Mouse (Mus musculus): ENCODE data around the gene Glo1. TPM values are rescaled to one million over a fixed set of nuclear protein-coding genes. Genes with fewer than 3 reads are reported as not detected.
A peak's percentile ranks its signal among the peaks of the same experiment; 100 is the strongest.

The Glo1 gene
- polyA plus RNA-seq, 1 experiment from 2014 or later, result 259 TPM

- H3K4me3 ChIP-seq (ENCODE audit: low read depth, low read length), result peak overlapping the region; percentile 82
- peaks cover 4% of the 10 kb centered on the region; the same call in 1 of the 2 replicates for H3K36me3 ChIP-seq (ENCODE audit: control insufficient read depth, insufficient read depth)
- peak overlapping the region; percentile 80 for H3K27ac ChIP-seq (ENCODE audit: low read length)
- no peaks in the 10 kb centered on the region for H3K27me3 ChIP-seq (ENCODE audit: control insufficient read depth, insufficient read depth, low read depth, low read length)
- H3K9ac ChIP-seq (ENCODE audit: low read depth, low read length), result peak overlapping the region; percentile 35
- 77% methylated on average over 5 of the region's 5 CpGs for WGBS (ENCODE audit: insufficient replicate concordance)
- H3K9me3 ChIP-seq (replicated peaks; ENCODE audit: control insufficient read depth, low read length), result no peaks in the 10 kb centered on the region
- ATAC-seq (ENCODE audit: low read depth), result no peak
- H3K4me1 ChIP-seq (ENCODE audit: control insufficient read depth, low read depth, low read length), result peaks cover 63% of the 10 kb centered on the region
- H3K4me2 ChIP-seq (ENCODE audit: low read depth, low read length), result peak overlapping the region; percentile 69
Observed at GRCm38 (mm10) chr17:30609980-30610307, 16.7 kb downstream of the Glo1 start.

- peak overlapping the region; percentile 35 for H3K9ac ChIP-seq (ENCODE audit: low read depth, low read length)
- H3K36me3 ChIP-seq (ENCODE audit: control insufficient read depth, insufficient read depth), result peaks cover 4% of the 10 kb centered on the region; the same call in 1 of the 2 replicates
- no peaks in the 10 kb centered on the region for H3K27me3 ChIP-seq (ENCODE audit: control insufficient read depth, insufficient read depth, low read depth, low read length)
- H3K27ac ChIP-seq (ENCODE audit: low read length), result peak overlapping the region; percentile 80
- H3K4me2 ChIP-seq (ENCODE audit: low read depth, low read length), result peak overlapping the region; percentile 69
- peaks cover 59% of the 10 kb centered on the region for H3K4me1 ChIP-seq (ENCODE audit: control insufficient read depth, low read depth, low read length)
- peak overlapping the region; percentile 82 for H3K4me3 ChIP-seq (ENCODE audit: low read depth, low read length)
- H3K9me3 ChIP-seq (replicated peaks; ENCODE audit: control insufficient read depth, low read length), result no peaks in the 10 kb centered on the region
- ATAC-seq (ENCODE audit: low read depth), result peak; percentile 16; the same call in 1 of the 2 replicates
- 54% methylated on average over 16 of the region's 16 CpGs for WGBS (ENCODE audit: insufficient replicate concordance)
Observed at GRCm38 (mm10) chr17:30609305-30609979, 17.2 kb downstream of the Glo1 start.

- Histone ChIP-seq H3K36me3 (ENCODE audit: control insufficient read depth, insufficient read depth) (peaks cover 15% of the 10 kb centered on the region), H3K4me1 (ENCODE audit: control insufficient read depth, low read depth, low read length) (peaks cover 48% of the 10 kb centered on the region), H3K27me3 (ENCODE audit: control insufficient read depth, insufficient read depth, low read depth, low read length) (no peaks in the 10 kb centered on the region), H3K9me3 (replicated peaks; ENCODE audit: control insufficient read depth, low read length) (no peaks in the 10 kb centered on the region), H3K27ac (ENCODE audit: low read length) (0 out of 2 replicates have a peak overlapping the region, but pooled peaks have one; percentile 0), H3K9ac (ENCODE audit: low read depth, low read length) (no peak overlapping the region), H3K4me3 (ENCODE audit: low read depth, low read length) (no peak overlapping the region), H3K4me2 (ENCODE audit: low read depth, low read length) (0 out of 2 replicates have a peak overlapping the region, but pooled peaks have one; percentile 69)
- WGBS (ENCODE audit: insufficient replicate concordance), result 88% methylated on average over 8 of the region's 8 CpGs
- ATAC-seq (ENCODE audit: low read depth), result no peak
Observed at GRCm38 (mm10) chr17:30607909-30608495, 18.7 kb downstream of the Glo1 start.

GRCm38 (mm10) chr17:30607330-30607729, 19.3 kb downstream of the Glo1 start:
- Histone ChIP-seq H3K9ac (ENCODE audit: low read depth, low read length) (no peak overlapping the region), H3K27ac (ENCODE audit: low read length) (peak overlapping the region; percentile 0; the same call in 1 of the 2 replicates), H3K4me3 (ENCODE audit: low read depth, low read length) (no peak overlapping the region), H3K4me1 (ENCODE audit: control insufficient read depth, low read depth, low read length) (peaks cover 44% of the 10 kb centered on the region), H3K4me2 (ENCODE audit: low read depth, low read length) (no peak overlapping the region), H3K27me3 (ENCODE audit: control insufficient read depth, insufficient read depth, low read depth, low read length) (no peaks in the 10 kb centered on the region), H3K9me3 (replicated peaks; ENCODE audit: control insufficient read depth, low read length) (no peaks in the 10 kb centered on the region), H3K36me3 (ENCODE audit: control insufficient read depth, insufficient read depth) (peaks cover 21% of the 10 kb centered on the region)
- ATAC-seq (ENCODE audit: low read depth), result no peak
- 89% methylated on average over 7 of the region's 7 CpGs for WGBS (ENCODE audit: insufficient replicate concordance)

GRCm38 (mm10) chr17:30606634-30607081, 20.0 kb downstream of the Glo1 start:
- 79% methylated on average over 8 of the region's 8 CpGs for WGBS (ENCODE audit: insufficient replicate concordance)
- no peak overlapping the region for H3K27ac ChIP-seq (ENCODE audit: low read length)
- H3K9ac ChIP-seq (ENCODE audit: low read depth, low read length), result no peak overlapping the region
- no peaks in the 10 kb centered on the region for H3K27me3 ChIP-seq (ENCODE audit: control insufficient read depth, insufficient read depth, low read depth, low read length)
- ATAC-seq (ENCODE audit: low read depth), result no peak
- peaks cover 26% of the 10 kb centered on the region for H3K36me3 ChIP-seq (ENCODE audit: control insufficient read depth, insufficient read depth)
- peaks cover 44% of the 10 kb centered on the region for H3K4me1 ChIP-seq (ENCODE audit: control insufficient read depth, low read depth, low read length)
- H3K4me3 ChIP-seq (ENCODE audit: low read depth, low read length), result no peak overlapping the region
- no peaks in the 10 kb centered on the region for H3K9me3 ChIP-seq (replicated peaks; ENCODE audit: control insufficient read depth, low read length)
- H3K4me2 ChIP-seq (ENCODE audit: low read depth, low read length), result no peak overlapping the region

GRCm38 (mm10) chr17:30606206-30606605, 20.5 kb downstream of the Glo1 start:
- Histone ChIP-seq H3K9me3 (replicated peaks; ENCODE audit: control insufficient read depth, low read length) (no peaks in the 10 kb centered on the region), H3K27me3 (ENCODE audit: control insufficient read depth, insufficient read depth, low read depth, low read length) (no peaks in the 10 kb centered on the region), H3K27ac (ENCODE audit: low read length) (no peak overlapping the region), H3K4me3 (ENCODE audit: low read depth, low read length) (no peak overlapping the region), H3K4me1 (ENCODE audit: control insufficient read depth, low read depth, low read length) (peaks cover 44% of the 10 kb centered on the region), H3K36me3 (ENCODE audit: control insufficient read depth, insufficient read depth) (peaks cover 26% of the 10 kb centered on the region), H3K4me2 (ENCODE audit: low read depth, low read length) (no peak overlapping the region), H3K9ac (ENCODE audit: low read depth, low read length) (no peak overlapping the region)
- ATAC-seq (ENCODE audit: low read depth), result no peak
- WGBS (ENCODE audit: insufficient replicate concordance), result 82% methylated on average over 11 of the region's 11 CpGs

- WGBS (ENCODE audit: insufficient replicate concordance), result 88% methylated on average over 5 of the region's 5 CpGs
- Histone ChIP-seq H3K4me1 (ENCODE audit: control insufficient read depth, low read depth, low read length) (peaks cover 37% of the 10 kb centered on the region), H3K27ac (ENCODE audit: low read length) (no peak overlapping the region), H3K9me3 (replicated peaks; ENCODE audit: control insufficient read depth, low read length) (no peaks in the 10 kb centered on the region), H3K4me2 (ENCODE audit: low read depth, low read length) (no peak overlapping the region), H3K9ac (ENCODE audit: low read depth, low read length) (no peak overlapping the region), H3K4me3 (ENCODE audit: low read depth, low read length) (no peak overlapping the region), H3K36me3 (ENCODE audit: control insufficient read depth, insufficient read depth) (peaks cover 30% of the 10 kb centered on the region), H3K27me3 (ENCODE audit: control insufficient read depth, insufficient read depth, low read depth, low read length) (no peaks in the 10 kb centered on the region)
- ATAC-seq (ENCODE audit: low read depth), result no peak
Observed at GRCm38 (mm10) chr17:30605001-30605400, 21.7 kb downstream of the Glo1 start.

- Histone ChIP-seq H3K4me2 (ENCODE audit: low read depth, low read length) (no peak overlapping the region), H3K27ac (ENCODE audit: low read length) (no peak overlapping the region), H3K36me3 (ENCODE audit: control insufficient read depth, insufficient read depth) (peaks cover 30% of the 10 kb centered on the region), H3K9me3 (replicated peaks; ENCODE audit: control insufficient read depth, low read length) (no peaks in the 10 kb centered on the region), H3K4me1 (ENCODE audit: control insufficient read depth, low read depth, low read length) (peaks cover 30% of the 10 kb centered on the region), H3K4me3 (ENCODE audit: low read depth, low read length) (no peak overlapping the region), H3K9ac (ENCODE audit: low read depth, low read length) (no peak overlapping the region), H3K27me3 (ENCODE audit: control insufficient read depth, insufficient read depth, low read depth, low read length) (no peaks in the 10 kb centered on the region)
- ATAC-seq (ENCODE audit: low read depth), result no peak
- 90% methylated on average over 6 of the region's 6 CpGs for WGBS (ENCODE audit: insufficient replicate concordance)
Observed at GRCm38 (mm10) chr17:30604296-30604695, 22.4 kb downstream of the Glo1 start.

GRCm38 (mm10) chr17:30602175-30602574, 24.5 kb downstream of the Glo1 start:
- no peaks in the 10 kb centered on the region for H3K27me3 ChIP-seq (ENCODE audit: control insufficient read depth, insufficient read depth, low read depth, low read length)
- no peak for ATAC-seq (ENCODE audit: low read depth)
- no peak overlapping the region for H3K4me3 ChIP-seq (ENCODE audit: low read depth, low read length)
- no peak overlapping the region for H3K9ac ChIP-seq (ENCODE audit: low read depth, low read length)
- 78% methylated on average over 14 of the region's 14 CpGs for WGBS (ENCODE audit: insufficient replicate concordance)
- H3K4me1 ChIP-seq (ENCODE audit: control insufficient read depth, low read depth, low read length), result peaks cover 9% of the 10 kb centered on the region
- H3K36me3 ChIP-seq (ENCODE audit: control insufficient read depth, insufficient read depth), result peaks cover 45% of the 10 kb centered on the region
- no peak overlapping the region for H3K4me2 ChIP-seq (ENCODE audit: low read depth, low read length)
- no peak overlapping the region for H3K27ac ChIP-seq (ENCODE audit: low read length)
- no peaks in the 10 kb centered on the region for H3K9me3 ChIP-seq (replicated peaks; ENCODE audit: control insufficient read depth, low read length)

Data from liver, embryonic 16.5 days (tissue).